Mouse (Mus musculus) ES-E14 (cell line): ENCODE measurements around the gene Sorcs3.

ENCODE experiments used
- CHD2 ChIP-seq: IDR thresholded peaks from 2 replicates; pipeline ENCODE4 v1.6.1; 2014; ENCODE audit warnings: mild to moderate bottlenecking, low read depth, low read length, inconsistent platforms
- MAFK ChIP-seq: IDR thresholded peaks from 2 replicates; pipeline ENCODE4 v1.6.1; 2014; ENCODE audit warnings: mild to moderate bottlenecking, low read depth, low read length, inconsistent platforms; ENCODE audit not compliant: insufficient read depth
- ZC3H11A ChIP-seq: IDR thresholded peaks from 2 replicates; pipeline ENCODE4 v1.6.1; 2012; ENCODE audit warnings: low read depth, mild to moderate bottlenecking, inconsistent platforms, low read length, borderline replicate concordance
- ZNF384 ChIP-seq: IDR thresholded peaks from 2 replicates; pipeline ENCODE4 v1.6.1; 2012; ENCODE audit warnings: low read depth, low read length, inconsistent platforms

- no peak for TF ChIP-seq MAFK
- TF ChIP-seq ZC3H11A: no peak
- TF ChIP-seq CHD2: no peak
- no peak for TF ChIP-seq ZNF384
These were observed 74.4 kb downstream of the Sorcs3 start for GRCm38 (mm10) chr19:48280273-48280672.
